Mouse (Mus musculus) urinary bladder, postnatal 36 days (tissue): ENCODE measurements at regions not wholly inside any gene's neighbourhood (a gene's known extent, or its start where the extent isn't known, plus 50 kb on each side); places are given as distances from the start of the nearest gene placed in this dataset.

Source experiments
- DNase-seq, 2 experiments: peaks; one replicate each; pipeline ENCODE4 v3.0.0; 2022; ENCODE audit warnings: low spot score in 2 of 2, mixed read lengths in 1 of 2

- no peak for DNase-seq
These were observed 1543.4 kb upstream of the Tenm3 start for GRCm38 (mm10) chr8:50387189-50387588.

DNA sequence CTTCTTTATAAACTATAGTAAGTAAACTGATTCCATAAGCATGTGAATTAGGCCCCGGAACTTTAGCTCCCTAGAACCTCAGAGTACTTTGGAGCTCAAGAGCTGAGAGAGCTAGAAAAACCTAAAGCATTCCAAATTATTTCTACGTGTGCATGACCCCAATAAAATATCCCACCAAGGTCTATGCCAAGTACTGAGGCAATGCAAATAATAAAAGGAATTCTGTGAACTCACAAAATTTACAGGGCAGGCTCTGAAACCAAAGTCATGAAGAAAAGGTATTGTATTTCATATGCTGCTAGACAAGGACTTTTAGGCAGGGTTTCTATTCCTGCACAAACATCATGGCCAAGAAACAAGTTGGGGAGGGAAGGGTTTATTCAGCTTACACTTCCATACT is 1539.9 kb upstream of the Tenm3 start:
- DNase-seq, result no peak

- no peak for DNase-seq
These were observed 1536.0 kb upstream of the Tenm3 start for GRCm38 (mm10) chr8:50379745-50380144.

DNA sequence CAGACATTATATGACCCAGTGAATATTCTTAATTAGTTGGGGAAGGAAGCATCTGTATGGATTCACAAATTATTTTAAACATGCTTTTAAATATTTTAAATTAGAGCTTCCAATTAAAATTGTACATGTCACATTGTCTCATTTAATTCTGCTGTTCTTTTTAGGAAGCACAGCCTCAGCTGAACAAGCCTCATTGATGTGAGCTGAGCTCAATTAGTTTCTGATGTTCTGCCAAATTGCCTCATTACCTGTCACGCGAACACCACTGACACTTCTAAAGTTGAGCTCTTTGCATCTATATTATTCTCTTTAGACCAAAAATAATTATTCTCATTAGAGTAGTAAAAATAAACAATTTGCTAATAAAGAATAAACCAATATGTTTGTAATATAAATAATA is 1530.0 kb upstream of the Tenm3 start:
- no peak for DNase-seq

- DNase-seq, result no peak
These were observed 1482.7 kb upstream of the Tenm3 start for GRCm38 (mm10) chr8:50326485-50326884.

DNA sequence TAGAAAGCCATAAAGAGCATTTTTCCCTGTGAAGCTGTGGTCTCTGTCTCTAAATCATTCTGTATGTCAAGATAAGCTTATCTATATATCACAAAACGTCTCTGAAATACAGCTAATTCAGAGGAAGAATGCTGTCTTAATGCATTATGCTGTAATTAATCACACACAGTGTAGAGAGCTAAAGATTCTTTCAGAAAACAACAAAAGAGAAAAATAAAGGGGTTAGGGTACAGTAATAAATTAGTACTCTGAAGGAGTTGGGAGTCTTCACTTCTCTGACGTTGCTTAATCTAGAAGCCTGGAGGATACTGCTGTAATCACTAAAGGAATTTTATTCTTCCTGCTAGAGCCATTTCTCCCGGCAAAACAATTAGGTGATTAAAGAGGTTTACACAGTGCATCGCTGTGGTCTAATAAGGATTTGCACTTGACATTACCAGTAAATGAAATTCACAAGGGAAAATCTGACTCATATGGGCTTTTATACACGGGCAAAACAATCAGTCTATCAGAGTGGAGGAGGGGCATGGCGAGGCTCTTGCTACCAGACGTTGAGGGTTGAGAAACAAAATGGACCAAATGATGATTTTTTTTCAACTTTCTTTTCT is 1477.7 kb upstream of the Tenm3 start:
- DNase-seq, result no peak

- no peak for DNase-seq
These were observed 1472.9 kb upstream of the Tenm3 start for GRCm38 (mm10) chr8:50316641-50317040.

DNA sequence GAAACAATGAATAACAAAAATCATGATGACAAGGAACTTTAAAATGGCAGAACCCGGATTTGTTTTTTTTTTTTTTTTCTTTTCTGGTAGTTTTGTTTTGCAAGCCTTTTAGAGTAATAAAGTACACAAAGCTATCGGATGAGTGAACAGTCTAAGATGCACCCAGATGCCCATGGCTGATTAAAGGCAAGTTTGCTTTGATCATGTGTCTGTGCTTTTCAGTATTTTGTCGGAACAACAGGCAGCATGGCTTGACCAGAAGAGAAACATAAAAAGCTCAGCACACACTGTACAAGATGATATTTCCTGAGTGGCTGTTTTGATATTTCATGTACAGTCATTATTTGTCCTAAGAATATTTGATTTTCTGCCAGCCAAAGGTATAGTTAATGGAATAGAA is 1466.6 kb upstream of the Tenm3 start:
- no peak for DNase-seq

GRCm38 (mm10) chr8:50300316-50300715 is 1456.6 kb upstream of the Tenm3 start:
- no peak for DNase-seq

- peak in 1 of 2 experiments; percentile 20 for DNase-seq
These were observed 1449.8 kb upstream of the Tenm3 start for GRCm38 (mm10) chr8:50293501-50293900.

DNA sequence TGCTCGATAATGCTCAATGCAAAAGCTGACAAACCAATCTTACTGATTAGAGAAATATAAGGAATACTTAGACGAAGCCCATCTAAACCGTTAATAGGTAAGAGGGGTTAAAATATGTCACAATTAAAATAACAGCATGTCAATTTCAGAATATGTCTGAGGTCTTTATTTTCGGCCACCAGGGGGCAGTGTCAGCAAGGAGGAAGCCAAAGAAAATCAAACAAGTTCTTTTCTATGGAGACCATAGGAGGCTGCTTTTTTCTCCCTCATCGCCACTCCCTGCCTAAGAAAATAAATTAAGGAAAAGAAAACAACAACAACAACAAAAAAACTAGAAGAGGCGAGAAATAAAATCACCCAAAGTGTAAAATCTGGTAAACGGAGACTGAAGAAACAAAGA is 1448.4 kb upstream of the Tenm3 start:
- DNase-seq, result peak; percentile 8 to 23

GRCm38 (mm10) chr8:50276346-50276745 is 1432.6 kb upstream of the Tenm3 start:
- no peak for DNase-seq

DNA sequence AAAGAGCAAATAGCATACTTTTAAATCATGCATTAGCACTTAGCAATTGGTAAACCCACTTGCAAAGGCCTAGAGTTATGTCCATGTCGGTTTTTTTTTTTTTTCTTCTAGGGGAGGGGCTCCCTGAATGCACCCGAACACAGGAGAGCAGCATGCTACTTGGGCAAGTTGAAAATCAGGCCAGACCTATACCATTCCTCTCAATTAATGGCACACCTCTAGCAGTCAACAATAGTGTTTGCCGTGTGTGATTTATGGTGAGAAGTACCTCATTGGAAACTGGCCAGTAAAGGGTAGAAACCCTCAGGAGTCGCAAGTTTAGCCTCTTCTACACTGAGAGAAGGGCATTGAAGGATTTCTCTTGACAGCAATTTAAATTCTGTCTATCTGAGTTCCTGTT is 1421.0 kb upstream of the Tenm3 start:
- no peak for DNase-seq
